Mouse (Mus musculus) erythroblast, embryonic 14.5 days (primary cell): Measurements from ENCODE around the gene Rngtt.

Experiments
- GATA1 ChIP-seq: IDR thresholded peaks from 2 replicates; pipeline ENCODE4 v1.6.1; 2012; ENCODE audit warnings: low read length, inconsistent platforms, mixed read lengths
- TAL1 ChIP-seq: IDR thresholded peaks from 3 replicates; pipeline ENCODE4 v1.6.1; 2012; ENCODE audit warnings: low read length, inconsistent platforms, mixed read lengths

GRCm38 (mm10) chr4:33526092-33526491, 216.0 kb downstream of the Rngtt start:
- TF ChIP-seq GATA1 = no peak
- no peak for TF ChIP-seq TAL1
